Mouse (Mus musculus): ENCODE measurements at regions not wholly inside any gene's neighbourhood (a gene's known extent, or its start where the extent isn't known, plus 50 kb on each side); places are given as distances from the start of the nearest gene placed in this dataset.

DNA sequence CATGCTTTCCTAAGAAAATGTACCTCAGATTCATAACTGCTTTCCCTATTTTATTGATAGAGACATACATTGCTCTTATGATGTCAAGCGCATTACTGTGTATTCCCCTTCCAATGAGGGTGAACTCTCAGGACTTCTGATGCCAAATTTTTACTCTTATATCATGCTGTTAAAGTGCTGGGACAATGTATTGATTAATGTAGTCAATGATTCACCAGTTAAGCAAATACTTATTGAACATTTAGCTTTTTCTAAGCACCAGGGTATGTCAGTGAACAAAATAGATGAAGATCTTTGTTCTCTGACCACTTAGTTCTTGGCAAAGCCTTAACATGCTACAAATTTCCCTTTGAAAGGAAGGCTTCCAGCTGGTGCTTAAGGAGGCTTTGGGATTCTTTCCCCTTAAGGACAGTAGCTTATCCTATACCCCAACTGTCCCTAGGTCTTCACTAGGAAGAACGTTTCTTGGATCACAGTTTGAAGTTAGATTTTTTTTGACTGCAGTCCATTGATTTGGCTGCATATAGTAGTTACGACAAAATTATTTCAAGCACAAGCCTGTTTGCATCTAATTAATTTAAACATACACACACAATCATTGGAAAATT is 203.1 kb upstream of the Ptbp2 start:
- intact Hi-C loops (cut with DNase I) = no loop called here
- no peak for DNase-seq (ENCODE audit: low spot score in 2 of 2)

DNA sequence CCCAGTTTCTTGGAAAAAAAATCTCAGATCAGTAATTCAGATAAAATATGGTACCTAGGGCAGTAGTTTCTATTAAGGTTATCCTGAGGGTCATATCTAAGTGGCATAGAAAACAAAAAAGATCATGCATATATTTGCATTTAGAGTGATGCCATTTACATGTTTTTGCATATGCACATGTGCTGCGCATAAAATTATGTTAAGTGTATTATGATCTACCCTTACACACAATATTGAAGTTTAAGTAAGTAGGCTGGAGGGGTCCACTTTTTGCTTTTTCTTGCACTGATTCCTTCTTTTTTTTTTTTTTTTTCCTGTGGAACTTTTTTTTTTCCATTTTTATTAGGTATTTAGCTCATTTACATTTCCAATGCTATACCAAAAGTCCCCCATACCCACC is 193.1 kb upstream of the Ptbp2 start:
- intact Hi-C loops (cut with DNase I) = no loop called here
- DNase-seq (ENCODE audit: low spot score in 2 of 2) = no peak

DNA sequence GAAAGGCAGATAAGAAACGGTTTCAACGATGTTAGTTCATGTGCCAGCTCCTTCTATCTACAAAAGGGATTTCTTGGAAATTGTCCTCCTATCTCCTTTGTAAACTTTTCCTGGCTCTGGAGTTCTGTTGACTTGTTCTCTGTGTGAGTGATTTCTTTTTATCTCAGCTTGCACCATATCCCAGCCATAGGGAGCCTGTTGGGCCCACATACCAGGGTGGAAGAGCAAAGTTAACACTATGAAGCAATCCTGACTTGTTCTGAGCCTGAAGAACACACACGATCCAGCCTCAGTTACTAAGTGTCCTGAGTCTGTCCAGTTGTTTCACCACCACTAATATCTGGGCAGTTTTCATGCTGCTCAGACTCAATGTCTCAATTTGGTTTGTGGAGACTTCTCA is 192.1 kb upstream of the Ptbp2 start:
- intact Hi-C loops (cut with DNase I) = no loop called here
- no peak for DNase-seq (ENCODE audit: low spot score in 2 of 2)

DNA sequence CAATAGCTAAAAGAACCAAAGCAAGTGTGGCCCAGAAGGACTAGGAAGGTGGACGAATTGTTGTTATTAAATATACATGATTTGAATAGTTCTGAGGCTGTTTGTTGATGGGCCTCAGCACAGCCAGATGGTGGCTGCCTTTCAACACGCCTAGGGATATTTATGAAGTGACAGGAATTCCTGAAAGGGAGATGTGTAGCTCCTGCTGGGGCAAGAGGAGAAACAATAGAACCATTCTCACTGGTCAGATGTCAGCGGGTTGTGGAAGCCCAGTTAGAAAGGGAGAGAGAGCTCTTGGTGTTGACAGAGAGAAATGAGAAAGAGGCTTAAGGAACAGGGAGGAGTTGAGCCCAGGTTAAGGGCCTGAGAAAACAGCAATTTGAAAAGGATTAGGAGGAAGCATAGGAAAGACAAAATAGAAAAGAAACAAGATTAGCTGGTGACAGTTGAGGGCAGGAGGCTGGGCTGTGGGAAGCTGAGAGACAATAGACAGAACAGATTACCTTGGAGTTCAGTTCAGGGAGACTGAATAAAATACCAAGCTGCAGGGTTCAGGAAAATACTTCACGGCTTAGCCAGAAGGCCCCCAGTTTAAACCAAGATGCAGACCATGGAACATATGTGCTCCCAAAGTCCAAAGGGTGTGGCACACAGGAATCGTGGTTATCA is 174.7 kb upstream of the Ptbp2 start:
- intact Hi-C loops (cut with DNase I) = no loop called here
- DNase-seq (ENCODE audit: low spot score in 2 of 2) = no peak

DNA sequence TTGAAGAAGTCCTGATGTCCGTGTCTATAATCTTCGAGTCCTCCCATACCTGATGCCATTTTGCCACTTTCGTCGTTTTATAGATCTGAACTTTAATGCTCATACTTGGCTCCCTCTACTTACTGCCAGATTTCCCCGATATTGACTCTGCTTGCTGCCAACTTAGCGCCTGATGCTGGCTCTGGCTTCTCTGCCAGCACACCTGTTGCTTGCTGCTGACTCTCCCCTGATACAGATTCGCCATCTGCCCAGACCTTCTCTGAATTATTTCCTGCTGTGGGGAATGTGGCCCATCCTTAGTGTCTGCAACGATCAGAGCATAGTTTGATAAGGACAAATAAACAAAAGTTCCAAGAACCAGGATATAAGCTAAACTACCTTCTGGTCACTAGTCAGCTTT is 173.3 kb upstream of the Ptbp2 start:
- no peak for DNase-seq (ENCODE audit: low spot score in 2 of 2)

DNA sequence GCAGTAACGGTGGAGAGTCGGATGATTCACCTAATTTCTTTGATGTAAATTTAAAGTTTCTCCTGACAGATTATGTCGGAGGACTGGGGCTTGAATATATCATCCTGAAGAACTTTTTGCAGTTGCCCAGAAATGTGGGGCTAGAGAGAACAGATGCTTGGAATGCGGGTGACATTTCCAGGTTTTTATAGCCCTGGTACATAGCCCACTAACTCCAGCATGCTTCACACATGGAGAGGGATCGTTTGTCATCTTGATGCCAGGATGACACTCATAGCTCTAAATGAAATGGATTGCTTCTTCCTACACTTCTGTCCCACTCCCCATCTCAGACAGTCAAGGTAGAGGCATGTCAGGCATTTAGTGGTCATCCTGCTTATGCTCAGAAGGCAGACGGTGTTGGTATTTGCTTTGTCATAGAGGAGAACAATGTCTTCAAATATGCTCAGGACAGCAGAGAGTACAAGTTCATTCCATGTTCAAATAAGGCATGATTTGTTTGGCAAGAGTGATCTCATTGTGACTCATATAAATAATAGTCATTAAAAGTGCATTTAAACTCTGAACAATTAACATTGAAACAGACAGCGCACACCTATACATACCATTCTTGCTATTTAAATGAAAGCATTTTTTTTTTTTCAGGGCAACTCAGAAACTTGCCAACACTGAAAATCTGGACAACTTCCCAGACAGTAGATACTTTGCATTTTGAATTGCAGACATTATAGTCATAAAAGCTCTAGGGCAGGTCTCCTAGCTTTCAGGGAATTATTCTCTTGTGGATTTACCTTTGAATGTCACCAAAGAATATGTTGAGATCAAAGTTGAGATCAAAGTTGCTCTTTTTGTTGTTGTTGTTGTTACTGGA is 171.7 kb upstream of the Ptbp2 start:
- intact Hi-C loops (cut with DNase I) = no loop called here
- DNase-seq (ENCODE audit: low spot score in 2 of 2) = peak; percentile 14 to 31

More for the DNA sequence above, 173.3 kb upstream of the Ptbp2 start:
- intact Hi-C loops (cut with DNase I) = no loop called here

DNA sequence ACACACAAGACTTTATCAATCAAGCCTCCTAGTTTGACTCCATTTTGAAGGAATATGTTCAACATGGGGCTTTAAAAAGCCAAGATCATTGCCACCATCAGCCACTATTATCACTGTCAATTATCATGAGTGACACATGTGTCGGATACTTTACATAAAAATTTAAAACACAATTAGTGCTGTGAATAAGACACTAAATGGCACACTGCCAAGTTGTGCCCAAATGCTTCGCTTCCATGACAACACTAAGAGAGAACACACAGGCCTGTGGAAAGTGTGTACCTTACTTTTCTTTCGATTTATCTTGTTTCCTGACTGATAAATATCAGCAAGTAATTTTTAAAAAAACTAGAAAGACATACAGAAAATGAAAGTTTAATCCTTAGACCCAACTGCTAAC is 166.5 kb upstream of the Ptbp2 start:
- intact Hi-C loops (cut with DNase I) = no loop called here
- no peak for DNase-seq (ENCODE audit: low spot score in 2 of 2)

DNA sequence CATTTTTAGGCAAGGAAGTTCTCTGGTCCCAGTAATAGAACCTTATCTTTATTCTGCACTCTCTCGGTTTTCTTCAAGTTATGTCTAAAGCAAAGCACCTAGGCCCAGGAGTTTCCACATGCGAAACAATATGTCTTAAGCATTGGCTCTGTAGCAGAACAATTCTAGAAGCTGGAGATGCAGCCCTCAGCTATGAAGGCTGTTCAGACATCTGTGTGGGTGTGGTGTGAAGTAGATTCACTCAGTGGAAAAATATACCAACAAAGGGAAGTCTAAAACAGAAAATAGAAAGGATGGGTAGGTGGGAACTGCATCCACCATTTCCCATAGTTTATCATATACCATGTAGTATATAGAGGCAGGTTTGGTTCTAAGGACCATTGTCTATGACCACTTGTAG is 165.8 kb upstream of the Ptbp2 start:
- no peak for DNase-seq (ENCODE audit: low spot score in 2 of 2)
- intact Hi-C loops (cut with DNase I) = no loop called here

DNA sequence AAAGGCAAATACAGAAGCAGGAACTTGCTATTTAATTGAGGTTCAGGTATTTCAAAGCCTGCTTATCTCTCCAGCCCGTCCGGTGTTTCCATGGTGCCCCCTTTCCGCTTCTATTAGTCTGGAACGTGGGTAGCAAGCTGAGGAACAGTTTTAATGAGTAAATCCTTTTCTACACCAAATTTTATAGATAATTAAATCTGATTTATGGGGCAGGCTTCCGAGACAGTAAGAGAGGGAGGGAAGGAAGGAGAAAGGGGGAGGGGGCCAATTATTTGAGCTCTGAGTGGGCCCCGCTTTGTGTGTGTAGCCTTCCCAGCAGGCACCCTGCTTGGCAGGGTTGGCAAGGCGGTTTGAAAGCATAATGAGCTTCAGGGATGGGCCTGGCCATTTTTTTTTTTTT is 165.4 kb upstream of the Ptbp2 start:
- intact Hi-C loops (cut with DNase I) = no loop called here
- DNase-seq (ENCODE audit: low spot score in 2 of 2) = no peak

DNA sequence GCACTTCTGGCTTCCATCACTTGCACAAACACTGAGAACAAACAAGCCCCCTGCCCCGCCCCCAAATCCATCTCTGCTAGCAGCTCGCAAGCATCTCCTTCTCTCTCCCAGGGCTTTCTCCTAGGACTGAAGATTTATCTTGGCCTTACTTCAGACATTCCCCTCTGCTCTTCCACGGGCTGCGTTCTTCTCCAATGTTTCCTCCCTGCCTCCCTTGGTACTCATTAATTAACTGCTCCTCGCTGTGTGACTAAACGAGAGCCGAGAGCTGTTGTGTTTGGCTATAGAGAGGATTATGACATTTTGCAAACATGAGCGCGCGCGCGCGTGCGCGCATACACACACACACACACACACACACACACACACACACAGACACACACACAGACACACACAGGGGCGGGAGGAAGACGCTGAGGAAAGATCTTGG is 164.8 kb upstream of the Ptbp2 start:
- intact Hi-C loops (cut with DNase I) = no loop called here
- DNase-seq (ENCODE audit: low spot score in 2 of 2) = peak; percentile 15 to 16

DNA sequence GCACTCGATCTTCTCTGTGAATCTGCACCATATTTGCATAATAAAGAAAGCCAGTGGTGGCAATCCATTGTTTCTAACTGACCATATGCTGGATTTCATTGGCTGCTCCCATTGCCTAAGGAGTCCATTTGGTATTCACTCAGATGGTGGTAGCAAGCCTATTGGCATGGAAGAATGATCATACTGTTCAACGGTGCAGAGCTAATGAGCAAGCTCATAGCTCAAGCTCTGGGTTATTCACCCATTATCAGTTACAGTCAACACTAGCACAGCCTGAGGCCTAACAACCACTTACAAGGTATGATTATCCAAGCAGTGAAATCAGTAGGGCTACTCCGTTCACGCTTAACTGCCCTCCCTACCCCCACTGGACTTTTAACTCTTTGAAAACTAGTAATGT is 162.9 kb upstream of the Ptbp2 start:
- no peak for DNase-seq (ENCODE audit: low spot score in 2 of 2)
- intact Hi-C loops (cut with DNase I) = no loop called here

DNA sequence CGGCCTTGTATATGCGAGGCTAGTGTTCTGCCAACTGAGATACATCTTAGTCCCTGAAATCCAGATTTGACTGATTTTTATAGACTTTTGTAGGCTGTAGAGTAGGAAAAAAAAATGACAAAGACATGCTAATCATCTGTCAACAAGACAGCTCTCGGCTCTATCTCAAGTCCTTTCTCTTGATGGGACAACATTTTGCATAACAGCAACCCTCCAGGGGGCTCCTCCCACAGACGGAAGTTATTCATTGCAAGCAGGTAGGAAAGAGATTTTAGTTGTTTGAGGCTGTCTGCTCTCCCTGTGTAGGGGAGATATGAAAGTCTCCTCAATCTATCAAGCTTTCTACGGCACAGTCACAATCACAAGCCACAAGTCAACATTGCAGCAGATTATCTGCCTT is 159.8 kb upstream of the Ptbp2 start:
- no peak for DNase-seq (ENCODE audit: low spot score in 2 of 2)
- intact Hi-C loops (cut with DNase I) = no loop called here

DNA sequence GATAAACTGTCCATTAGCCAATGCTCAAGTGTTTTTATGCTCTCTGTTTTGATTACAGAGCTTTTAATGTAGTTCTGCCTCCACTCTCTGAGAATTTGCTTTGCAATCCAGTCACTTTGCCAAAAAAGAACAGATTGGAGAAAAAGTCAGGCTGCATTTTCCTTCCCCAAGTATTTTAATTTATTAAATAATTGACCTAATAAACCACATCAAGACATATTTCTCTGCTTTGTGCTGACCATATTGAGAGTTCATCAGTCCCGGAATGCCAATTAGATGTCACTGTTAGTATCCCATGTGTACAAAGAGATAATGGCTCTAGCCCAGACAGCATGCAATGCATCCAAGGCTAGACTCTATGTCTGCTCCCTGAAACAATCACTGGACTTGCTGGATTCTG is 154.8 kb upstream of the Ptbp2 start:
- intact Hi-C loops (cut with DNase I) = no loop called here
- DNase-seq (ENCODE audit: low spot score in 2 of 2) = no peak

DNA sequence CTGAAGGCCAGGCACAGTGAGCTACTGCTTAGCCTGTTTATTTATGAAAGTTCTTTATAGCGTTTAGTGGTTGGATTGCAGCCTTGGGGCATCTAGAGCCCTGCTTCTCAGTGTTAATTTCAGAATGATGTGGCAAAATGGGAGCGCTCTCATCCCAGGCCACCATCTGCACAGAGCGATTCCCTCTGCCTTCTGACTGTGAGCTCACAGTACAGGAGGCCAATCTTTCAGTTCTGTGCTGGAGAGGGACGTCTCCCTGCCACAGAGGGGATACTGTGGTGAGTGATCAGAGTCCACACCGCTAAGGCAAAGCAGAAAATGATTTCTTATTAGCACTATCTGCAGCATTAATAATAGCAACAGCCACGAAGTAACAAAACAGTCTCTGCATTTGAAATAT is 154.2 kb upstream of the Ptbp2 start:
- intact Hi-C loops (cut with DNase I) = no loop called here
- no peak for DNase-seq (ENCODE audit: low spot score in 2 of 2)

DNA sequence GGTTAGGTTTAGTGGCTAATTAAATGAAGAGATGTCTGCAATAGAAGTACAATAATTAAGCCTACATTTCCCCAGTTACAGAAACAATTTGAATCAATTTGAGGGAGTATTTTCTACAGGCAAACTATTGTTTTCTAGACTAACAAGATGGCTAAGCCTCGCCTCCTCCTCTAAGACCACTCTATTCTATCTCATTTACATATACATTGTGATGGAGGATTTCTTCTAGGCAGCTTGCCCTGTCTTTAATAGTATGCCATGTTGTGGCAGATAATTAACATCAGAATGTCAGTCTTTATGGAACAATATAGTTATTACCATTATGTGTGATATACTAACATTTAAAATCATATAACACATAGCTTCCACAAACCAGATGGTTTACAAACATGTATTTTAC is 152.3 kb upstream of the Ptbp2 start:
- intact Hi-C loops (cut with DNase I) = no loop called here
- DNase-seq (ENCODE audit: low spot score in 2 of 2) = no peak

DNA sequence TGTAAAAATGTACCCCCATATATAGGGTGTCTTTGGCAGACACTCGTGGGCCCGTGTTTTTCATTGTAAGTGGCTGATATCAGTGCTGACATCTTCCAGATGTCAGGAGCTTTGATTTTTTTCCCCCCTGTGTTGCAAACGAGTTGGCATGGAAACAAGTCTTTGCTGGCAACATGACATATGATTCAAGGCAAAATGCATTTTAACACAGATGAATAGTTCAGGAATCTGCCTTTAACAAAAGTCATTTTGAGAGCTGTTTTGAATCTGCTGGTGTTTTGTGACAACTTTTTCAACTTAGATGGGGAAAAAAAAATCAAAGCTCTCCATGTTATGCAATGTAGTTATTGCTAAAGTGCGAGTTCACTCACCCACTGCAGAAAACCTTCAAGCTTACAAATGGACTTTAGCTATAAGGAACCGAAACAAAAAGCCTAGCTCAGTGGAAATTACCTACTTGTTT is 148.8 kb upstream of the Ptbp2 start:
- DNase-seq (ENCODE audit: low spot score in 2 of 2) = no peak

DNA sequence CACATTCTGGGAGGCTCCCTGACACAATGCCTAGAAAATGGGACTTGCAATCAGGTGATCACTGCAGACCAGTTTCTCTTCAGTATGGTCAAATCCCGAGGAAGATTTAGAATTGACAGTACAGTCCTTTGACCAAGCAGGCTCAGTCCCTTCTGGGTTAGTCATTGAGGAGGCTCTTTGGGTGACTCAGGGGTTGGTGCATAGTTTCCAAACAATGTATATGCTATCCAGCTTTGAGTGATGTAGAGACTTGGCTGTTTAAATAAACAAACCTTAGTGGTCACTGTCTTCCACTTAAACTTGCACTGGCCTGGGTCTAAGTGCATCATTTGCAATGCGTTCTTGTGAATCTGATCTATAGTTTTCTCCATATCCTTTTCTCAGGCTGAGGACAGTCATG is 144.0 kb upstream of the Ptbp2 start:
- DNase-seq (ENCODE audit: low spot score in 2 of 2) = no peak
- intact Hi-C loops (cut with DNase I) = no loop called here

More for the DNA sequence above, 148.8 kb upstream of the Ptbp2 start:
- intact Hi-C loops (cut with DNase I) = no loop called here

DNA sequence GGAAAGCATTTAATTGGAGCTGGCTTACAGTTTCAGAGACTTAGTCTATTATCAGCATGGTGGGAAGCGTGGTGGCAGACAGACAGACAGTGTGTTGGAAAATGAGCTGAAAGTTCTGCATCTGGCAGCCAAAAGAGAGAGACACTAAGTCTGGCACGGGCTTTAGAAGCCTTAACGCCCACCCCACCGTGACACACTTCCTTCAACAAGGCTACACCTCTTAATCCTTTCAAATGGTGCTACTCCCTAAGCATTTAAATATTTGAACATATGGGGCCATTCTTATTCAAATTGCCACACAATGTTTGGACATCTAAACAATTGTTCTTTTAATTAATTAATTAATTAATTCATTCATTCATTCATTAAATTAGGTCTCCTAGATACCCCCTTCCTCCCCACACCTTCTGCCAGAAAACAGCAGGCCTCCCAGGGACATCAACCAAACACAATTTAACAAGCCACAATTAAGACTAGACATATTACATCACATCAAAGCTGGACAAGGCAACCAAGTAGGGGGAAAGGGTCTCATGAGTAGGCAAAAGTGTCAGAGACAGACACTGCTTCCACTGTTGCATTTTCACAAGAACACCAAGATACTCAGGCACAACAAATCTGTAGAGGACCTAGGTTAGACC is 135.4 kb upstream of the Ptbp2 start:
- DNase-seq (ENCODE audit: low spot score in 2 of 2) = no peak
- intact Hi-C loops (cut with DNase I) = no loop called here

DNA sequence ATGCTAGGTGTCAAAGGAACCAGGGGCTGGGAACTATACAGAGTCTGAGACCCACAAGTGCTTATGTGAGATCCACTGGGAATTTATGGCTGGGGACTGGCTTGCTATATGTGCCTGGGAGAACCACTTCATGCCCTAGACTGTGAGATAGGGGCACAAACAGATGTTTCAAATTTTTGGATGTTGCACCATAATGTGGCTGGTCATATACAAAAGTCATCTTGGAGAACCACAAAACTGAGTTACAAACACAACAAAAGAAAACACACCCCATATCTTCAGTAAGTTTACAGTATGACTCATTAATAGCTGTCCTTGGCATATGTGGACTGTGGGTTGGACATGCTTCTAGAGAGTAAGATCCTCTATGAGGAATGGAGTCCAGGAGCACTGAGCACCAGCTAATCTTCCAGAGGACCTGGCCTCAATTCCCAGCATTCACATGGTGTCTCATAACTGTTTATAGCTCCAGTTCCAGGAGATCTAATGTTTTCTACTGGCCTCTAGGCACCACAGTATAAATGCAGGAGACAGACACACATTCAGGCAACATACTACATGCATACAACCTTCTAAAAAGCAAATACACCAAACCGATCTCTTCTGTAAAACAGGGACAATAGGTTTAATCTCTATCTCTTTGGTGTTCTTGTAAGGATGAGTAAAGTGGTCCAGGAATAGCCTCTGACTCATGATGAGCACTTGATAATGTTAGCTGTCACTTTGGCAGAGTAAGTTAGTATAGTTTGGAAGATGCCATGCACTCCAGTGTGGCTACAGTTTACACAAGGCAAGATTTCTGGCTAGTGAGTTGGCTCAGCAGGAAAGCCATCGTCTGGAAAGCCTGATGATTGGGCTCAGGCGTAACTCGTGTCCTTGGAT is 132.0 kb upstream of the Ptbp2 start:
- DNase-seq (ENCODE audit: low spot score in 2 of 2) = no peak
- intact Hi-C loops (cut with DNase I) = no loop called here

Data from left cerebral cortex, postnatal 36 days (tissue).